Mouse (Mus musculus): ENCODE data around the gene Adgrd1.

GRCm38 (mm10) chr5:129076098-129076497 lies 20.5 kb upstream of the Adgrd1 start:
- TF ChIP-seq SMC3 (IDR thresholded peaks at IDR 0.05; ENCODE audit: low read depth, low read length) (no peak), CTCF (conservative IDR thresholded peaks at IDR 0.05 in 1 of 2, IDR thresholded peaks at IDR 0.05 in 1 of 2; ENCODE audit: low read depth in 2 of 2, low read length in 2 of 2) (no peak), ZC3H11A (IDR thresholded peaks at IDR 0.05; ENCODE audit: low read depth, low read length) (no peak), E2F4 (IDR thresholded peaks at IDR 0.05; ENCODE audit: insufficient replicate concordance, low read depth, low read length) (no peak), EP300 (IDR thresholded peaks at IDR 0.05; ENCODE audit: low read length) (no peak), POLR2A (IDR thresholded peaks at IDR 0.05; ENCODE audit: low read depth, low read length) (no peak), MEF2A (IDR thresholded peaks at IDR 0.05; ENCODE audit: borderline replicate concordance, low read depth, low read length) (no peak)
